Mouse (Mus musculus) embryonic facial prominence, embryonic 13.5 days (tissue): ENCODE results near the gene Ccna2. TPM values are rescaled to one million over a fixed set of nuclear protein-coding genes. Genes with fewer than 3 reads are reported as not detected.
A peak's percentile ranks its signal among the peaks of the same experiment; 100 is the strongest.

Experiments
- ATAC-seq: fragments of 200-750 bp; cut with Nextera tagmentation; 2 replicates; pipeline ENCODE4 v1.8.0; 2017; ENCODE audit warnings: low read depth; ENCODE audit not compliant: insufficient number of reproducible peaks, insufficient read depth, low FRiP score, low TSS enrichment
- H3K27ac ChIP-seq: fragments of 300-500 bp; sonication (generic); 2 replicates; pipeline ENCODE4 v1.5.1; 2015; ENCODE audit warnings: moderate library complexity, mild to moderate bottlenecking, inconsistent platforms
- H3K27me3 ChIP-seq: fragments of 300-500 bp; sonication (generic); 2 replicates; pipeline ENCODE4 v1.6.1; 2015; ENCODE audit warnings: mild to moderate bottlenecking, inconsistent platforms
- H3K36me3 ChIP-seq: fragments of 300-500 bp; sonication (generic); 2 replicates; pipeline ENCODE4 v1.6.1; 2015; ENCODE audit warnings: mild to moderate bottlenecking, inconsistent platforms
- H3K4me1 ChIP-seq: fragments of 300-500 bp; sonication (generic); 2 replicates; pipeline ENCODE4 v1.6.1; 2015; ENCODE audit warnings: inconsistent platforms
- H3K4me2 ChIP-seq: fragments of 300-500 bp; sonication (generic); 2 replicates; pipeline ENCODE4 v1.6.1; 2015; ENCODE audit warnings: moderate library complexity, mild to moderate bottlenecking, inconsistent platforms
- H3K4me3 ChIP-seq: fragments of 300-500 bp; sonication (generic); 2 replicates; pipeline ENCODE4 v1.5.1; 2015; ENCODE audit warnings: mild to moderate bottlenecking, inconsistent platforms
- H3K9ac ChIP-seq: fragments of 300-500 bp; sonication (generic); 2 replicates; pipeline ENCODE4 v1.6.1; 2015; ENCODE audit warnings: mild to moderate bottlenecking, inconsistent platforms
- H3K9me3 ChIP-seq: fragments of 300-500 bp; sonication (generic); 2 replicates; pipeline ENCODE4 v1.6.1; 2016; ENCODE audit warnings: inconsistent platforms
- WGBS: fragments of 180-500 bp; shearing (Covaris S2); methylation state at CpG from one replicate; pipeline ENCODE4 v1.1.7; 2015; ENCODE audit warnings: mixed read lengths; 5-methylcytosine and 5-hydroxymethylcytosine counted together
- polyA plus RNA-seq: library from polyadenylated mRNA; unstranded; fragments of >200 nt; fragmentation: Nextera tagmentation; extraction: Ambion mirVana; gene quantifications from 2 replicates; pipeline ENCODE4 v1.2.1, GENCODE M21; 2015

Gene Ccna2
- polyA plus RNA-seq, 1 experiment from 2014 or later: 175 TPM

DNA sequence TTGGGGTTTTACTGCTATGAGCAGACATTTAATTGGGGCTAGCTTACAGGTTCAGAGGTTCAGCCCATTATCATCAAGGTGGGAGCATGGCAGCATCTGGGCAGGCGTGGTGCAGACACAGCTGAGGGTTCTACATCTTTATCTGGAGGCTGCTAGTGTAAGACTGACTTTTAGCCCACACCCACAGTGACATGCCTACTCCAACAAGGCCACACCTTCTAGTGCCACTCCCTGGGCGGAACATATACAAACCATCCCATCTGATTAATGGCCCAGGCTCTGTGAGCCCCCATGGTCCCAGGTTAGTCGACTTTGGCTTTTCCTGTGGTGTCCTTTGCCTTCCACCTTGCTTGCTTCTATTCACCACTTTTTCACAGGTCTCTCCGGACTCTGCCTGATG lies 12.3 kb downstream of the Ccna2 start:
- no peak overlapping the region for H3K4me2 ChIP-seq
- H3K27ac ChIP-seq: no peak overlapping the region
- no peak overlapping the region for H3K4me3 ChIP-seq
- no peak for ATAC-seq
- H3K4me1 ChIP-seq: no peaks in the 10 kb centered on the region
- H3K9ac ChIP-seq: no peak overlapping the region
- H3K9me3 ChIP-seq: no peaks in the 10 kb centered on the region
- H3K27me3 ChIP-seq: no peaks in the 10 kb centered on the region
- WGBS: 82% methylated on average over 4 of the region's 4 CpGs
- H3K36me3 ChIP-seq: peaks cover 88% of the 10 kb centered on the region

DNA sequence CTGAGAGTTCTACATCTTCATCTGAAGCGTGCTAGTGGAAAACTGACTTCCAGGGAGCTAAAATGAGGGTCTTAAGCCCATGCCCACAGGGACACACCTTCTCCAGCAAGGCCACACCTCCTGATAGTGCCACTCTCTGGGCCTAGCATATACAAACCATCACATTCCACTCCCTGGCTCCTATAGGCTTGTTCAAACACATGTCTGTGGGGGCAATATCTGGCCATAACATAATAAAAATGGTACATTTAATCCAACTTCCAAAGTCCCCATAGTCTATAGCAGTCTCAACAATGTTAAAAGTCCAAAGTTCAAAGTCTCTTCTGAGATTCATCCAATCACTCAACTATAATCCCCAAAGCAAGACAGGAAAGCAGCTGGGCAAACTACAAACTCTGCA lies 14.3 kb downstream of the Ccna2 start:
- H3K9ac ChIP-seq: no peak overlapping the region
- 80% methylated on average over 1 of the region's 1 CpGs for WGBS

DNA sequence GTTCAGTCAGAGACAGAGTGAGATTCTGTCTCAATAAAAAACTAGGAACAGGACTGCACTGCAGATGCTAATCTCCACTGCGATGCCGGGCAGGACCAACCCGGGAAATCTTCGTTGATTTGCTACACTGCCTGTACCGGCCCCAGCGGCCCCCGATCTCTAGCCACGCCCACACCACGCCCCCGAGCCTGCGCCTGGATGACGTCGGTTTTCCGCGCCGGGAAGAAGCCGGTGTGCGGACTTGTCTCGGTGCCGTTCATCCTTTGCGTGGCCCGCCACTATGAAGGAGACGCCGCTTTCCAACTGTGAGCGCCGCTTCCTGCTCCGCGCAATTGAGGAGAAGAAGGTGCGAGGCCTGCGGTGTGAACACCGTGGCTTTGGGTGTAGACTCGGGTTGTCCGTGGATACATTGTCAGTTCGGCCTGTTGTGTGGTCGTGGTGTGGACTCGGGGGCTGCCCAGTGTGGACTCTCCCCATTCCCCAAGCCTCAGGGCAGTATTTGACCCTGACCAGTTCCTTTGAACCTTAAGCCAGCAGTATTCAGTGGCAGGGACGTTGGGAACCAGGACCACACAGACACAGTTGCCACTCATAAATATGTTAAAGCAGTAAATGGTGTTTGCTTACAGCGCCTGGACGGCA lies 19.4 kb downstream of the Ccna2 start, which contains the start of gene Exosc9:
Gene Exosc9, plus strand, starts transcription at position 201 of the 642 bp plus-strand sequence.
- Histone ChIP-seq H3K4me3 (peak within 1 kb of the TSS; percentile 82), H3K4me1 (peaks cover 7% of the 10 kb centered on the region), H3K4me2 (peak within 1 kb of the TSS; percentile 86), H3K27me3 (no peaks in the 10 kb centered on the region), H3K27ac (no peak within 1 kb of the TSS; the same call in none of the 2 replicates), H3K9me3 (no peaks in the 10 kb centered on the region), H3K9ac (peak within 1 kb of the TSS; percentile 80), H3K36me3 (peaks cover 32% of the 10 kb centered on the region)
- WGBS: under 1% methylated on average over 39 of the region's 39 CpGs
- ATAC-seq: peak; percentile 86

More for the DNA sequence above, 14.3 kb downstream of the Ccna2 start:
- Histone ChIP-seq H3K36me3 (peaks cover 77% of the 10 kb centered on the region), H3K27ac (no peak overlapping the region), H3K4me1 (no peaks in the 10 kb centered on the region; the same call in 1 of the 2 replicates), H3K4me3 (no peak overlapping the region), H3K9me3 (no peaks in the 10 kb centered on the region), H3K4me2 (no peak overlapping the region), H3K27me3 (no peaks in the 10 kb centered on the region)
- ATAC-seq: no peak

DNA sequence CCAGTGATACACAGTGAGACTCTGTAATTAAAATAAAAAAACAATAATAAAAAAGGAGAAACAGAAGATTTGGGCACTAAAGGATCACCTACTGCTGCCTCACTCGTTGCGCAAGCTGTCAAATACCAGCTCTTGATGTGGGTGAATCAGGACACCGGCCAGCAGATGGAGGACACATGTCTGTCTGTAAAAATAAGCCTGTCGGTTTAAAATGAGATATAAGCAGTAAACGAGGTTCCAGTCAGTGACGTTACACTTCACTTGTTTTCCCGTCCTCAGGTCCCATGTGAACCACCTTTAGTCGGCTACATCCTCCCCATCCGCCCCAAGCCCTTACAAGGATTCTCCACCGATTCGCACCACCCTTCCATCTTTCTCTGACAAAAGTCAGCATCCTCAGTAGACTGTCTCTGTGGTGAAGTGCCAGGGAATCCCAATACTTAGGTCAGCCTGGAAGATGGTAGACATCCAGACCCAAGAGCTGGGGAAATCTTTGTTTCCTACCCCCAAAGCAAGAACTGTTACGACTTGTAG lies 20.0 kb downstream of the Ccna2 start:
- Histone ChIP-seq H3K9ac (peak overlapping the region; percentile 80), H3K9me3 (no peaks in the 10 kb centered on the region), H3K4me3 (peak overlapping the region; percentile 82), H3K4me1 (peaks cover 7% of the 10 kb centered on the region), H3K4me2 (peak overlapping the region; percentile 86), H3K36me3 (peaks cover 26% of the 10 kb centered on the region), H3K27ac (no peak overlapping the region; the same call in 1 of the 2 replicates), H3K27me3 (no peaks in the 10 kb centered on the region)
- ATAC-seq: 0 out of 2 replicates have a peak, but pooled peaks have one; percentile 7
- 16% methylated on average over 12 of the region's 12 CpGs for WGBS

DNA sequence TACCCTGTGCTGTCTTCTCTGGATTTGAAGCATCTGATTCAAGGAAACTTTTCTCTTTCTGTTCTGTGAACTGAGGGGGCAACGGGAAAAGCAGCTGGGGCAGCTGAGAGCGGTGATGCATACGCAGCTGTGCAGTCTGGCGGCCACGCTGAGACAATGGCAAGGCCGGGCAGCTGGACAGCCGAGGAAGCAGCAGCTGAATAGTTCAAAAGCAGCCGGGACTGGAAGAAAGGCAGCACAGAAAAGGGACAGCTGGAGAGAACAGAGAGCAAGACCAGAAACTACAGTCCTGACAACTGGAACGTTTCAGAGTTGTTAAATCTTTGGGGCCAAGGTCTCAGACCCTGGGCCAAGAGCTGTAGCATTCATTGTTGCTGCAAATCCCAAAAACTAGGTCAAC lies 20.6 kb downstream of the Ccna2 start:
- Histone ChIP-seq H3K4me2 (peak overlapping the region; percentile 86), H3K27me3 (no peaks in the 10 kb centered on the region), H3K9me3 (no peaks in the 10 kb centered on the region), H3K36me3 (peaks cover 24% of the 10 kb centered on the region), H3K27ac (no peak overlapping the region), H3K4me1 (peaks cover 7% of the 10 kb centered on the region), H3K9ac (peak overlapping the region; percentile 80; the same call in 1 of the 2 replicates), H3K4me3 (no peak overlapping the region)
- WGBS: 41% methylated on average over 9 of the region's 9 CpGs
- ATAC-seq: no peak

DNA sequence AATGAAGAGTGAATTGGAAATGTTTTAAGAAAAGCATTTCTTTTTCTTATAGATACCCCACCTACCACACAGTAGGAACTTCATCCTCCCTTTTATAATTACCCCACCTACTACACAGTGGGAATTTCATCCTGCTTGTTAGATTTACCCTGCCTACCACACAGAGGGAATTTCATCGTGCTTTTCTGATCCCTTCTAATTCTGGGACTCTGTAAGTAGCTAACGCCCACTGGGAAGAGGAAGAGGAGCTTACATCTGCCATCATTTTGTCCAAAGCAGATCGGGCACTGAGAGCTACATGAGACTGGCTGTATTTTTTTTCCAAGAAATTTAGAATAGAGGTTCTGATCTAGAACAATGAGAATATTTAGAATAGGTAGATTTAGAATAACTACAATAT lies 27.0 kb downstream of the Ccna2 start:
- Histone ChIP-seq H3K4me3 (no peak overlapping the region), H3K36me3 (no peaks in the 10 kb centered on the region), H3K9ac (no peak overlapping the region), H3K4me1 (no peaks in the 10 kb centered on the region), H3K27me3 (no peaks in the 10 kb centered on the region), H3K27ac (no peak overlapping the region), H3K9me3 (no peaks in the 10 kb centered on the region), H3K4me2 (no peak overlapping the region)
- no peak for ATAC-seq
- WGBS: 74% methylated on average over 3 of the region's 3 CpGs

DNA sequence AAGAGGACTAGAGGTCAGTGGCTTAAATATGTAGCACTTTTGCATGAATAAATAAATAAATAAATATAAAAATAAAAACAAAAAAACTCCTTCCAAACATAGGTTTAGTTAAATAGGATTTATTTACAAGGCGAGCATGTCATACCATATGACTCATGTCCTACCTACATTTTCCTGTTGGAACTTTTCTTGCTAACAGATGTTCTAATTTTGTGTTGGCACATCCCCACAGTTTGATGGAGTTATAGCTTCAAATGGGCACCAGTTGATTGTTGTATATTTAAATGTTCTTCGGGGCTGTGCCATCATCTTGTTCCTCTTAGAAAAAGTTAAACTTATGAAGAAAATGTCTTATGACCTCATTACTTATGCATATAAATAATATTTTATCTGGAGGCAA lies 30.6 kb downstream of the Ccna2 start:
- Histone ChIP-seq H3K4me1 (no peaks in the 10 kb centered on the region), H3K9ac (no peak overlapping the region), H3K4me3 (no peak overlapping the region), H3K27ac (no peak overlapping the region), H3K4me2 (no peak overlapping the region), H3K9me3 (no peaks in the 10 kb centered on the region), H3K36me3 (no peaks in the 10 kb centered on the region), H3K27me3 (no peaks in the 10 kb centered on the region)
- no peak for ATAC-seq
- 90% methylated on average over 2 of the region's 2 CpGs for WGBS

DNA sequence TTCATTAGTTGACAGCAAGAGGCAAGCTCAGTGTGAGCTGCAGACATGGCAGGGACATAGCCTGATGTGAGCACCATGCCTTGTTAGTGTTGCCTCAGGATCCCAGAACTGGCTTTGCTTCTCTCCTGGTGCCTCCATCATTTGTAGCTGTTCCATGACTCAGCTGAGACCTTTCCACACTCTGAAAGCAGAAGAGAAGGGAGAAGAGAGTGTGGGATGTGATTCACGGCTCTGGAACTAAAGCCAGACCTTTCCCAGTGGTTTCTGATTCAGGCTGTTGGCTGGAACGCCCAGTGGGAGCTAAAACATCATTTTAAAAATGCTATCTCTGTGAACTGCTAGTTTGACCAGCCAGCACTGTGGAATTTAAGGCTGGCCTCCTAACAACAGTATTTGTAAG lies 31.2 kb downstream of the Ccna2 start:
- Histone ChIP-seq H3K4me2 (no peak overlapping the region), H3K27ac (no peak overlapping the region), H3K9ac (no peak overlapping the region), H3K4me1 (no peaks in the 10 kb centered on the region), H3K27me3 (no peaks in the 10 kb centered on the region), H3K36me3 (no peaks in the 10 kb centered on the region), H3K9me3 (no peaks in the 10 kb centered on the region), H3K4me3 (no peak overlapping the region)
- 73% methylated on average over 2 of the region's 2 CpGs for WGBS
- ATAC-seq: no peak

DNA sequence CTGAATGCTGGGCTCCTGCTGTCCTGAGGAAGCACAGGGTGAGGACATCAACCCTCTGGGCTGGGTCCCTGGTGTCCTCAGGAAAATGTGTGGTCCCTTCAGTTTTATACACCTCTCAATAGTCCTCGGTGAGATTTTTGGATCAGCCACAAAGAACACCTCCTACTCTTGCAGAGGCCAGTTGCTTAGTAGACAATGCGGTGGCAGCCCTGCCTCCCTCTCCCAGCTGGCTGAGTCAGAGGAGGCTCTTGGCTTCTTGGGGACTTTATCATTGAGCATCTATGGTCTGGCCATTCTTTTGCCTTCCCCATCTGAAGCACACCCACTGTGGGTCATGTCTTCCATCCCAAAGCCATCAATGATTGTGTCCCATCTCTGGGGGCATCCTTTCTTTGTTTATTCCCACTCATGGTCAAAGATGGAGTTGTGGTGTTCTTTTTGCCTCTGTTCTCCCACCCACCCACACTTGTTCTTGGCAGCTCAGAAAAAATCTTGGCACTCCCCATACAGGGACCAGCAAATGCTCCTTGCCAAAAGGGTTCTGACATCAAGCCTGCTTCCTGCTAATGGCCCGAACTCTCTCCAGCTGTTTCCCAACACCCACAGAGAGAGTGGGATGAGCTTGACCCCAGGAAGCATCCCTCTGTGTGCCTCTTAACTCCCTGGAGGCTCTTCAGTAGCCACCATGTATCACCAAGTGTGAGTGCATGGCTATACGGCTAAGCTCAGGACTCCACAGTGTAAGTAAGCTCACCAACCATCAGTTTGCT lies 34.1 kb downstream of the Ccna2 start:
- no peaks in the 10 kb centered on the region for H3K9me3 ChIP-seq
- 84% methylated on average over 4 of the region's 4 CpGs for WGBS
- H3K27ac ChIP-seq: no peak overlapping the region
- no peak for ATAC-seq
- H3K4me3 ChIP-seq: no peak overlapping the region
- peaks cover under 1% of the 10 kb centered on the region; the same call in 1 of the 2 replicates for H3K4me1 ChIP-seq
- H3K36me3 ChIP-seq: no peaks in the 10 kb centered on the region
- peaks cover 6% of the 10 kb centered on the region for H3K27me3 ChIP-seq
- H3K9ac ChIP-seq: no peak overlapping the region
- H3K4me2 ChIP-seq: no peak overlapping the region

DNA sequence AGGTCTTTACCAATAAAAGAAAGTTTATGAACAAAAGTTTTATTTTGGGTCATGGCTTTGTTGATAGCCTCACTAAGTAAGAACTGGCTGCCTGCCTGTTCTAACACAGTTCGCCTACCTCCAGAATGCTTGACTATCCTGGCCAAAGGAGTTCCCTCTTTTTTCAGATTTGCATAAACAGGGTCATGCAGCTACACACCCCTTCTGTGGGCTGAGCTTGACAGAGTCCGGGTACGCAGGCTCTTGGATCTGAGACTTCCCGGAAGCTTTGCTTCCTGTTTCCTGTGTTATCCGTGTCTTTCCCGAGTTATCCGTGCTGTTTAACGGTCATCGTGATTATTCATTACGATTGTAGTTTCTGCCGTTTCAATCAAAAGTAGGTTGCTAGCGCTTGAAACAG lies 35.9 kb downstream of the Ccna2 start:
- Histone ChIP-seq H3K9ac (no peak overlapping the region), H3K36me3 (no peaks in the 10 kb centered on the region), H3K4me1 (peaks cover 11% of the 10 kb centered on the region), H3K4me2 (no peak overlapping the region), H3K27me3 (peaks cover 22% of the 10 kb centered on the region), H3K27ac (no peak overlapping the region), H3K4me3 (no peak overlapping the region), H3K9me3 (no peaks in the 10 kb centered on the region)
- no peak for ATAC-seq
- WGBS: 88% methylated on average over 12 of the region's 12 CpGs

DNA sequence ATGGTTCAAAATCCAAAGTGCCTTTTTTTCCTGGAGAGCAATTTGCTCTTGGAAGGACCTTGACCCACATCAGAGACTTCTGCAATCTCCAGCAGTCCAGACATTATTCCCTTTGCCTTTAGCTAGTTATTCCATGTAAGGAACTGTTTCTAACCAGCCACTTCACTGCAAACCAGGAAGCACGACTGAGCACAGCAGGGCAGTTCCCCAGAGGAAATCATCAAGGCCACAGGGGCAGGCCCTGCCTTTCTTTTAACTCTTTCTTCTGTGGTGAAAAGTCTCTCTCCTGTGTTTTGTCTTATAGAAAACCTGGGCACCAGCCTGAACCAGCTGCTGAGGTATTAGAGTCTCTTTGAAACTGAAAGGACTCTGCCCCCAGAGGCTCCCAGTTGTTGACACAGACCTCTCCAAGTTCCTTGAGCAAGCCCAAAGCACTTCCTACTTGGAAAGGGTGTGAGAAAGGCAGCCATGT lies 38.7 kb downstream of the Ccna2 start:
- ATAC-seq: no peak
- Histone ChIP-seq H3K9ac (no peak overlapping the region), H3K9me3 (no peaks in the 10 kb centered on the region), H3K36me3 (no peaks in the 10 kb centered on the region), H3K4me1 (peaks cover 11% of the 10 kb centered on the region), H3K4me2 (no peak overlapping the region), H3K27ac (no peak overlapping the region), H3K27me3 (peaks cover 31% of the 10 kb centered on the region), H3K4me3 (no peak overlapping the region)
- 3% methylated on average over 1 of the region's 1 CpGs for WGBS
